25 mouse cellular contexts compared by ENCODE assay signal in the genomic region with DNA sequence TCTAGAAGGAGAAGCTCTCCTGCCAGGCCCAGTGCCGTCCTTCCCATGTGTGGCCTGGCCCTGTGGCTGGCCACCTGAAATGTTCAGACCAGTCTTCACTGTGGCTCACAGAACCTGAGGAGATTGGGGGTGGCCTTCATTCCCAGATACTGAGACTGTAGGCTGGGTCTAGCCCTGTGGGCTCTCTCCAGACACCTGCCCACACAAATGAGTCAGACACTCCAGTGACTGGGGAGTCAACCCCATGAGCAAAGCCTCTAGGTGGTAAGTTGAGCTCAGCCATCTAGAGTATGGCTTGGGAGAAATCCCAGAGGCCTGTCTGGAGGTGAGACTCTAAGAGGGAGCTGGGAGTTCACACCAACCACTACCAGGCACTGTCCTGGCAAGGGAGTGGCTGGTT. TPM values are rescaled to one million over a fixed set of nuclear protein-coding genes. Genes with fewer than 3 reads are reported as not detected.
"Had no signal": no experiment of that assay in that cellular context is flagged by ENCODE, and none has a peak within 500 bp of the region (broad histone marks: within the 10 kb centered on the region; RNA-seq: fewer than 3 reads in every experiment).

No protein-coding gene starts in this region.

- H3K36me3 ChIP-seq: heart, embryonic 12.5 days; hindbrain, embryonic 10.5 days; hindbrain, embryonic 12.5 days; intestine, embryonic 15.5 days; limb, embryonic 10.5 days; limb, embryonic 12.5 days; liver, embryonic 13.5 days; liver, embryonic 15.5 days had no signal

- H3K4me3 ChIP-seq: gastrocnemius, adult 2 months; heart, adult 2 months; heart, embryonic 12.5 days; hindbrain, embryonic 10.5 days; hindbrain, embryonic 12.5 days; intestine, embryonic 15.5 days; limb, embryonic 10.5 days; limb, embryonic 12.5 days; liver, embryonic 13.5 days; liver, embryonic 15.5 days had no signal

- H3K27ac ChIP-seq: gastrocnemius, adult 2 months; heart, adult 2 months; hindbrain, embryonic 10.5 days; hindbrain, embryonic 12.5 days; hindbrain, embryonic 14.5 days; intestine, embryonic 15.5 days; limb, embryonic 10.5 days; limb, embryonic 12.5 days; liver, embryonic 13.5 days; liver, embryonic 15.5 days had no signal

- H3K4me1 ChIP-seq: intestine, embryonic 15.5 days; limb, embryonic 10.5 days; liver, embryonic 13.5 days; liver, embryonic 15.5 days had no signal

- H3K9me3 ChIP-seq: heart, embryonic 12.5 days; hindbrain, embryonic 10.5 days; hindbrain, embryonic 12.5 days; intestine, embryonic 15.5 days; limb, embryonic 10.5 days; limb, embryonic 12.5 days; liver, embryonic 13.5 days; liver, embryonic 15.5 days had no signal

- H3K27me3 ChIP-seq: heart, embryonic 12.5 days; hindbrain, embryonic 12.5 days; intestine, embryonic 15.5 days; liver, embryonic 13.5 days; liver, embryonic 15.5 days had no signal

- DNase-seq: gastrocnemius, adult 2 months; gastrocnemius, postnatal 10 days; gastrocnemius, postnatal 25 days; heart, adult 2 months; heart, postnatal 10 days; heart, postnatal 4 days; kidney, adult 18-20 months; kidney, adult 8-10 months; kidney, postnatal 10 days; kidney, postnatal 25 days; kidney, postnatal 4 days; liver; liver, embryonic 13.5 days had no signal

RNA-seq across cellular contexts. Expression of a gene that starts 53.6 kb away (rescaled TPM):
- total RNA-seq: granulocyte monocyte progenitor cell, adult 5-6 weeks had no signal
- polyA plus RNA-seq: heart, embryonic 14.5 days; kidney, embryonic 14.5 days; kidney, embryonic 16.5 days; liver, embryonic 15.5 days had no signal
